Mouse (Mus musculus) adrenal gland, postnatal 14 days (tissue): Measurements from ENCODE around the gene Kalrn. TPM values are rescaled to one million over a fixed set of nuclear protein-coding genes. Genes with fewer than 3 reads are reported as not detected.

Experiments
- DNase-seq: peaks from one replicate; pipeline ENCODE4 v3.0.0; 2021; ENCODE audit warnings: mixed read lengths
- total RNA-seq: library from RNA; stranded (reverse); gene quantifications from 2 replicates; pipeline ENCODE4 v1.2.3, GENCODE M21; 2021

Kalrn gene
- total RNA-seq, 1 experiment from 2014 or later: 12.9 TPM

DNA sequence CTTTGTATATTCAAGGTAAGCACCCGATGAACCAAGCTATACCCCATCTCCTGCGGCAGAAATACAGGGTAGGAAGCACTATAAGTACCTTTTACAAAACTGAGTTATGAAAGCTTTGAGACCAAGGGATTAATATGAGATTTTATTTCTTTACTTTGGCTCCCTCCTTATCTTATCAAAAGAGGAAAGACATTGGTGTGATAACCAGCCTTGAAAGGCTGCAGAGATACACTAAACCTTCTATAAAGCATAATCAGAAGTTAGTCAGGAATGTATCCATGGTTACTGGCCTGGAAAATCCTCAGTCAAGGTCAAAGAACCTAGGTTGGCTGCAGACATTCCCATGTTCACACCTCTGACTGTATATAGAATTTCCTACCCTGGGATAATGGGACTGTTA, 537.6 kb downstream of the Kalrn start:
- no peak for DNase-seq

DNA sequence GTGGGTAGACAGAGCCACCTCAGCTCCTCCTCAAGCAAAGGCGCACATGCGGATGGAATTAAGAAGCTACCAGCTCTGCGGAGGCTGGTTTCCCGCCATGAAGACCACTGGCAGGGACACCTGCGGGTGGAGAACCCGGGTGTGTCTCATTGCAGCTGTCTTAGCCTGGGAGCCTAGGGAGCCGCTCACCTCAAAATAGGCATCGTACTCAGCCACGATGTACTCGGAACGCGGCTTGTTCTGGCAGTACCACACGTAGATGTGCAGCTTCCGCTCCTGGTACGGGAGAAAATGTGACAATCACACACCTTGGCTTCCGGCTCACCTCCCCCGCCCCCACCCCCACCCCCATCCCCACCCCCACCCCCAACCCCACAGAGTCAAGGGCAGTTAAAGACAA, 539.1 kb downstream of the Kalrn start:
- DNase-seq: no peak

DNA sequence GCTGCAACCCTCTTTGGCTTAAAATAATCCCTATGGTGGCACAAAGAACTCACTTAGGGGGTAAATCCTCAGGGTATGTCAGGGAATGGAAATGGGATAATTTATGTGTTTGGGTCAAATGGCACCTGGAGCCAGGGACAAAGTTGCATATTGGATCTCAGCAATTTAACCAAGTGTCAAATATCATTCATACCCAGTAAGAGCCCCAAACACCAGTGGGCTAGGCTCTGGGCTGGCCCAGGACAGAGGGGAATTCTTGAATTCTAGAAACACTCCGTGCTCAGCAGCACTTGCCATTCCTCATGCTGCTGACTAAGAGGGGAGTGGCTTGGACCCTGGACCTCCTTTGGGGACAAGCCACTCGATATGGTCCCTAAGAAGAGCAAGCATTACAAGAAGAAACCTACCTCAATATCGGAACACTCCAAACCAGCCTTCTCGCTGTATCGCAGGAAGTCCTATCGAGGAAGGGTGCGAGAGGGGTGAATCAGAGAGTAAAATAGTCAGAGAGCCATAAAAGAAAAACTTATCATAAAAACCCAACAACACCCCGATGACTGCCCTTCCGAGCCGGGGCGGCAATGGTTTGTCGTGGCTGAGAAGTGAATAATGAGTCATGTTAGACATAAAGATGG, 541.2 kb downstream of the Kalrn start:
- no peak for DNase-seq

- no peak for DNase-seq
Observed at GRCm38 (mm10) chr16:34031565-34031964, 541.8 kb downstream of the Kalrn start.

- DNase-seq: no peak
Observed at GRCm38 (mm10) chr16:34030379-34030778, 543.0 kb downstream of the Kalrn start.

- DNase-seq: peak; percentile 16
Observed at GRCm38 (mm10) chr16:34029790-34030189, 543.5 kb downstream of the Kalrn start.

GRCm38 (mm10) chr16:34017241-34017640, 556.1 kb downstream of the Kalrn start:
- DNase-seq: no peak

- no peak for DNase-seq
Observed at GRCm38 (mm10) chr16:34011991-34012845, 561.1 kb downstream of the Kalrn start.

- no peak for DNase-seq
Observed at GRCm38 (mm10) chr16:34009567-34009966, 563.8 kb downstream of the Kalrn start.

GRCm38 (mm10) chr16:34005986-34006385, 567.3 kb downstream of the Kalrn start:
- DNase-seq: no peak

DNA sequence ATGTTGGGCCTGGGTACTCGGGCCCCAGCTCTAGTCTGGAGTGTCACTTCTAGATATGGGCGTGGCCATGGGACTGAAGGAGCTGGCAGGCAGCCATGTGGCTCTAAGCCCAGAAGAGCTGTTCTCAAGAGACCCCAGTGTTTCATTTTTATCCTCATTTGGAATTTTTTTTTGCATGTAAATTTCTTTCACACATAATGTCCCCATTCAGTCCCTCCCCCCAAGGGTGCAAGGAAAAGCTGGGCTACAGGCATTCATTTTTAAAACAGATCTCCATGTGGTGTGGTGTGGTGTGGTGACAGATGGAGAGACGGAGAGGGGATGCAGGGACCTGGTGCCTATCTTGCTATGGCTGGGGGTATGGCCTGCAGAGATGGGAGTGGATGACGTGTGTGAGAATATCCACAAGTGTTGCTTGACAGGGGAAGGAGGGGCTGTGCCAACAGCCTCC, 569.2 kb downstream of the Kalrn start:
- peak; percentile 36 for DNase-seq

DNA sequence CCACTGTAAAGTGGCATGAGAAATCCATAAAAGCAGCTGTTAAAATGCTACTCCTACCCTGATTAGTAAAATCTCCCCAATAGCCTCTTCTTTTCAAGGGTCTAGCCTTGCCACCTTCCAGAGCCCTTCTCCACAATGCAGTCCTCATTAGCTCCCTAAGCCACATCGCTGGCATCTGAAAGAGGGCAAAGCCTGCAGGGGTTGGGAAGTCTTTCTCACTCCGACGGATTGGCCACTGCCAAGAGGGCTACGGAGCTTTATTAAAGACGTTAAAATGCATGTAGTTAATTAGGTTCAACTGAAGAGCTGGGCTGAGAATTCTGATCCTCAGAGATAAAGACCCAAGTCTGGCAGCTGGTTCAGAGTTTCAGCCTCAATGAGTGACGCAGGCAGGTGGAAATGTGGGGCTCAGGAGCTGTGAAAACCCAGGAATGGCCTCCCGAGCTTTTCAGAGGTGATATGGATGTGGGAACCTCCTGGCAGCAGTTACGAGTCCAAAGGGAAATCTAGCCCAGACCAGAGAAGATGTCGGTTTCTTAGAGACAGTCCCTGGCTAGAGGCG, 569.7 kb downstream of the Kalrn start:
- DNase-seq: no peak

DNA sequence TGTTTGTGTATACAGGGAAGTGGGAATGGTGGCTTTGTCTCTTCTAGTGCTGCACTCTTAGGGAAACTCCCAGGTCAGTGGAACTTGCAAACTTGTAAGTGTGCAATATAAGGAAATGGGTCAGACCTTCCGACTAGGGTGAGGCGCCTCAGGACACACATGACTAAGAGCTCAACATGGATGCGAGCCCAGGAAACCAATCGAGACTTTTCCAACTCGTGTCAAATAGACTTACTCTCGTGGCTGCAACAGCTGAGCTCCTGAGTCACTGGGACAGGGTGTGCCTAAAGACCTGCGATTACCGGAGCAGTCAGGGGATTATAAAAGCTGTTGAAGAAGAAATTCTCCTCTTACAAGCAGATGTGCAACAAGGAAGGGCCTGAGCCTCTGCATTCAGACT, 572.6 kb downstream of the Kalrn start:
- peak; percentile 15 for DNase-seq

DNA sequence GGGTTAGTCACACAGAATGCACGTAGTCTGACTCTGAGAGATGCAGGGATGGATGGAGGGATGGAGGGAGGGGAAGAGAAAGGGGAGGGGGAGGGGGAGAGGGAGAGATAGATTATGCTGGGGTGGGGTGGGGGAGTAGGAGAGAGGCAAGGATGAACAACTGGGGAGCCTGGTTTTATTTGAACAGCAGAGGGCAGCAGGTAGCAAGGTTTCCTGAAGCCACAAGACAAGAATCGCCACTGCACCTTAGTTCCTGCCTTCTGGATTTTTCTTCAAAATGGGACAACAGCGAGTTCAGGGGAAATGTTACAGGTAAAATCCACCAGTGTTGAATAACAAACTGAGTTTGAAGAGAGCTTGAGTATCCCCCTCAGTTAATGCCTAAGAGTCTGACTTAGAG, 573.9 kb downstream of the Kalrn start:
- DNase-seq: peak; percentile 61

DNA sequence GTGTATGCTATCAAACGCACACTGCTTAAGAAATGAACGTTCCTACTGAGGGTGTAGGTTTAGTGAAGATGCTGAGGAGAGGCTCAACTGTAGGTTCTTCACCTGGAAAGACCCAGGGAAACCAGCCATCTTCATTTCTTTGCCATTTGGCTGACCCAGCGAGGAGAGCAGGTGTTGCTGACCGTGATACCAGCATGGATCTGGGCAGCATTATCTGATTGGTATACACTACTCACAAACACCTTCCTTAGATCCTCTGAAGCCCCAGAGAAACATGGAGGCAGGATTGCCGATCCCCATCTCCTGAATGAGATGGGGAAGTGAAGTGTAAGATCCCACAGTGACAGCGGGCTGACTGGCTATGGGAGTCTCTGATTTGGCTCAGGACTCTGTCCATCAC, 575.3 kb downstream of the Kalrn start:
- DNase-seq: no peak

GRCm38 (mm10) chr16:33996030-33996429, 577.3 kb downstream of the Kalrn start:
- peak; percentile 76 for DNase-seq

DNA sequence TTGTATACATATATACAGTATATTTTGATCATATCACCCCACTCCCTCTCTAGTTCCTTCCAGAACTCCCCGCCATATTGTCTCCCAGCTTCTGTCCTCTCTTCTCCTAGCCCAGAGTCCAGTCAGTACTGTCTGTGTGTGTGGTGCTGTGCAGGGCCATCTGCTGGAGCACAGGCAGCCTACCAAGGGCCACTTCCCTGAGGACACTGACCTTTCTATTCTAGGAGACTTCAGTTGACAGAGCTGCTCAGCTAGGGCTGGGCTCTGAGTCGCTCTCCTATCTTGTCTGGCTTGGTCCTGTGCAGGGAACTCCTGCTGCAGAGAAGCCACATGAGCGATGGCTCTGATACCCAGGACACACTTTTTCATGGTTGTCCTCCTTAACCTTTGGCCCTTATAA, 577.8 kb downstream of the Kalrn start:
- no peak for DNase-seq

DNA sequence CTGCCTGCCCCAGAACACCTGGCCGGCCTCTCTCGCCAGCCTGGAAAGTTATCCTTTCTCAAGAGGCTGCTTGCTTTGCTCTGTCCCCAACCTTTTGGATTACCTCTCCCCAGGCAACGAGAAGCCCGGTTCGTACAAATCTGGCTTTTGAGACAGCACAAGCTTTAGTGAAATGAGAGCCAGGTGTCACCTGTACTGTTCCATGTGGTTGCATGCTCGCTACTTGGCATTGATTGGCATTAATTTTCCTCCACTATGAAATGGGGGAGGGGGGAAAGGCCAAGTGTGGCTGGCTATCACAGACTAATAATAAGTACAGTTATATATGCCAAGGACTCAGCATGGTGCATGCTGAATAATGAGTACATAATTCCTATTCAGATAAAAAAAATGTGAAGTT, 579.0 kb downstream of the Kalrn start:
- DNase-seq: no peak

DNA sequence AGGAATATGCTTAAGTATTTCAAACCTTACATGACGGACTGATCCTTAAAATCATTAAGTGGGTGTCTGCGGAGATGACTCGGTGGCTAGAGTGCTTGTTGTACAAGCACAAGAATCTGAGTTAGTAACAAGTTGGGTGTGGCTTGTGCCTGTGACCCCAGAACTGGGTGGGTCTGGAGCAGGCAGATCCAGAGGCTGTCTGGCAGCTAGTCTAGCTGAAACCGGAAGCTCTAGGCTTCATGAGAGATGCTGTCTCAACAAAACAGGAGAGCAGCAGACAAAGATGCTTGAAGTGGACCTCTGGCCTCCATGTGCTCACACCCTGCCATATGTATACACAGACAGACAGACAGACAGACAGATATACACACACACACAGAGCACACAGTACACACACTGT, 582.6 kb downstream of the Kalrn start:
- DNase-seq: no peak

- DNase-seq: no peak
Observed at GRCm38 (mm10) chr16:33989106-33989505, 584.2 kb downstream of the Kalrn start.

DNA sequence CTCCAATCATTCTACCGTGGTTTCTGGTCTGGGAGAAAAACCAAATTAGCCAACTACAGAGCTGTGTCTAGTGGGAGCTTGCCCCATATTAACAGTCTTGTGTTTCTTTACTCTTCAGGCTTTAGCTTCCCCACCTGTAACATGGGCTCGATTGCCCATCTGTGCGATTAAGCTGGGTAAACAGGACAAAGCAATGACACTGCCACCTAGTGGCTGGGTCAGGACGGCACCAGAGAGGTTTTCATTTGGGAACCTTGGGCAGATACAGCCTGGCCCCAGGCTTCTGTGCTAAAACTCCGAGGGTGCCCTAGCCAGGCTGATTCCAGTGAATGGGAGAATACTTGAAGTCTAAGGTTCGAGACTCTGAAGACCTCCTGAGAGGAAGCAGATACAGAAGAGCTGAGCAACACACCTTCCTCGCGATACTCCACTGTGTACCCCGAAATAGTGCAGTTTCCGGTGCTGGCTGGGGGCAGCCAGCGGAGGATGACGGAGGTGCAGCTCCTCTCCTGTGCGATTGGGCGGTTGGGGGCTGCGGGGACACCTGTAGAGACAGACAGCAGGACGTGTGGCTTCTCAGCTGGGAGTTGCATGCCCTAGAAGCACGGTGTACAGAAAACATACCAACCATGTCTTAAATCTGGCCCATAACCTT, 584.8 kb downstream of the Kalrn start:
- peak; percentile 73 for DNase-seq

DNA sequence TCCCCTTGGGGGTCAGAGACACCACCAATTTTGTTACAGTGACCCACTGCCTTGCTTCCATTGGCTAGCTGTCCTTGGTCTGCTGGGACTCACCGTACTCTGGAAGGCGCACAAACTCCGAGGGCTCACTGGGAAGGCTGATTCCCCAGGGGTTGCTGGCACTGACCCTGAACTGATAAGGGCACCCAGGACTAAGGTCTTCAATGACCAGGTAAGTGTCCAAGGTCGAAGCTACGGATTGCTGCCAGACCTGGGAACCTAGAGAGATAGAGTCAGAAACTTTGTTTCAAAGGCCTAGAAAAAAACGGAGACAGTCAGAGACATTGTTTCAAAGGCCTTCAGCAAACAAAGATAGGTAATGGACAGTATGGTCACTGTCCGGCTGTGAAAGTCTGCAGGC, 586.3 kb downstream of the Kalrn start:
- peak; percentile 42 for DNase-seq

DNA sequence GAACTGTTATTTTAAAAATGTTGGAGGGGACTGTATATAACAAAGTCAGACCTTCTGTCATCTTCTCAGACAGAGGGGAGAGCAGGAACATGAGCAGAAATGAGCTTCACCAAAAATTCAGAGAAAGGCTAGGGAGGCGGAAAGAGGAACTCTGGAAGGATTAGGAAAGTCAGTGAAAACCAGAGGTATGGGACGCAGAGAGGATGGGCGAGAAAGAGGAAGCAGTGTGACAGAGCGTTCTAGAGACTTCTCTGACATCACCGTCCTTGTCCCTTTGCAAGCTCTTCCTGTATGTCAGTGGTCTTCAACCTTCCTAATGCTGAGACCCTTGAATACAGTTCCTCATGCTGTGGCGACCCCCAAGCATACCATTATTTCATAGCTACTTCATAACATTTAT, 588.0 kb downstream of the Kalrn start:
- DNase-seq: no peak
